Mouse (Mus musculus) erythroblast, embryonic 14.5 days (primary cell): ENCODE results near the gene Cstad.

ENCODE experiments used
- GATA1 ChIP-seq: IDR thresholded peaks from 2 replicates; pipeline ENCODE4 v1.6.1; 2012; ENCODE audit warnings: low read length, inconsistent platforms, mixed read lengths
- TAL1 ChIP-seq: IDR thresholded peaks from 3 replicates; pipeline ENCODE4 v1.6.1; 2012; ENCODE audit warnings: low read length, inconsistent platforms, mixed read lengths

DNA sequence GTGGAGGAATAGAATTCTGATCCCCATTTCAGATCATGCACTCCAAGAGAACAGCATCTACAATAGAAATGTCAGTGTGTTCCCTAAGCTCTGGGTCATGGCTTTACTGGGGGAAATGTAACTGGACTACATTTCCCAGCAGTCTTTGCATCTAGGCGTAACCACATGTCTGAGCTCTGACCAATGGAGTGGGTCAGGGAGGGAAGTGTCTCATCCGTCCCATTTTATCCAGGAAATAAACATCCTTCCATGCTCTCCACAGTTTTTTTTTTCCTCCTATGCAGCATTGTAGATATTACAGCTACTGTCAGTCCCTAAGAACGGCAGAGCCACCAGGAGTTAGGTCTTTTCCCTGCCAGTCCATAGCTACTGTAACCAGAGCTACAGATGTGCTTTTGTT lies 3.9 kb upstream of the Cstad start:
- TF ChIP-seq GATA1: no peak
- TF ChIP-seq TAL1: no peak
